Mouse (Mus musculus): ENCODE results near the gene Cth. TPM values are rescaled to one million over a fixed set of nuclear protein-coding genes. Genes with fewer than 3 reads are reported as not detected.

The Cth gene
- total and polyA plus RNA-seq, 2 experiments from 2014 or later = 2.0 to 2.5 TPM

DNA sequence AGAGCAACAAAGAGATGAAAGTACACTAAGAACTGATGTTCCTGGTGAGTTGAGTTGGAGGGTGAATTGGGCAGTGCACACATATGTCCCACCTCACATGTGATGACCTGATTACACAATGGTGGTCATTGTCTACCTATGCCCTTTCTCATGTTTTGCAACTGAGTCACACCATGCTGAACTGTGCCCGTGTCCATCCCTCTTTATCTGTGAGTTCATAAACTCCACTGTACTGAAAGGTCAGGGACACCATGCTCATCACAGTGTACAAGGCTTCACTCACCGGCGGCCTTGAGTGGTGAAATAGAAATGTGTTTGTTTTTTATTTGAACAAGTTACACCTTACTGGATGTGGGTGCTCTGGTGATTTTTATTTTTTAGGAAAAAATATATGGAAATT, 42.9 kb downstream of the Cth start:
- no peak overlapping the region for H3K9ac ChIP-seq (replicated peaks; ENCODE audit: low read length, poor library complexity, severe bottlenecking)
- H3K4me1 ChIP-seq (ENCODE audit: insufficient read depth, low read length) = no peaks in the 10 kb centered on the region
- WGBS = 97% methylated on average over 3 of the region's 3 CpGs
- H3K27me3 ChIP-seq (ENCODE audit: insufficient read depth, low read length) = no peaks in the 10 kb centered on the region
- ATAC-seq (ENCODE audit: low FRiP score) (no peak), DNase-seq (ENCODE audit: low spot score) (no peak)
- H3K9me3 ChIP-seq (ENCODE audit: low read length) = no peaks in the 10 kb centered on the region
- no peak for TF ChIP-seq CTCF (IDR thresholded peaks at IDR 0.05)
- H3K4me3 ChIP-seq (ENCODE audit: low read depth, low read length) = no peak overlapping the region
- no peaks in the 10 kb centered on the region for H3K36me3 ChIP-seq (ENCODE audit: insufficient read depth, low read length)
- no peak overlapping the region for H3K27ac ChIP-seq (ENCODE audit: low read depth, low read length)
- H3K4me2 ChIP-seq (ENCODE audit: low read depth, low read length, poor library complexity, severe bottlenecking) = no peak overlapping the region

DNA sequence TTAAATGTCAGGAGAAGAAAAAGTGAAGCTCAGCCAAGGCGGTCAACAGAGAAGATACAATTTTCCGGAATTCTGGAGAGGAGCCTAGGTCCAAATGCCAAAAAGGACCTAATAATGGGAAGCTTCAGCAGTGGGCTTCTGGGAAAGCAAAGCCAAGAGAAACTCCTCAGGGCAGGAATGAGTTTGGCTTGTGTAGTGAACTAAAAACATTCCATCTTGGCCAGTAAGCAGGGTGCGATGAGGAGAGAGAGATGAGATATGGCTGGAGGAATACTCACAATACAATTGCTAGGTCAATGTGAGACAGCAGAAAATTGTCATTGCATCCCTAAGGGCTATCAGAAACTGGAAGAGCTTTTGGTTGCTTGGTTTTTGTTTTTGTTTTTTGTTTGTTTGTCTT, 43.9 kb downstream of the Cth start:
- Histone ChIP-seq H3K36me3 (ENCODE audit: insufficient read depth, low read length) (no peaks in the 10 kb centered on the region), H3K4me3 (ENCODE audit: low read depth, low read length) (no peak overlapping the region), H3K9me3 (ENCODE audit: low read length) (no peaks in the 10 kb centered on the region), H3K27me3 (ENCODE audit: insufficient read depth, low read length) (no peaks in the 10 kb centered on the region), H3K4me1 (ENCODE audit: insufficient read depth, low read length) (no peaks in the 10 kb centered on the region), H3K9ac (replicated peaks; ENCODE audit: low read length, poor library complexity, severe bottlenecking) (no peak overlapping the region), H3K4me2 (ENCODE audit: low read depth, low read length, poor library complexity, severe bottlenecking) (no peak overlapping the region), H3K27ac (ENCODE audit: low read depth, low read length) (no peak overlapping the region)
- no peak for DNase-seq (ENCODE audit: low spot score)
- no peak for TF ChIP-seq CTCF (IDR thresholded peaks at IDR 0.05)
- no peak for ATAC-seq (ENCODE audit: low FRiP score)
- WGBS = 93% methylated on average over 3 of the region's 3 CpGs

DNA sequence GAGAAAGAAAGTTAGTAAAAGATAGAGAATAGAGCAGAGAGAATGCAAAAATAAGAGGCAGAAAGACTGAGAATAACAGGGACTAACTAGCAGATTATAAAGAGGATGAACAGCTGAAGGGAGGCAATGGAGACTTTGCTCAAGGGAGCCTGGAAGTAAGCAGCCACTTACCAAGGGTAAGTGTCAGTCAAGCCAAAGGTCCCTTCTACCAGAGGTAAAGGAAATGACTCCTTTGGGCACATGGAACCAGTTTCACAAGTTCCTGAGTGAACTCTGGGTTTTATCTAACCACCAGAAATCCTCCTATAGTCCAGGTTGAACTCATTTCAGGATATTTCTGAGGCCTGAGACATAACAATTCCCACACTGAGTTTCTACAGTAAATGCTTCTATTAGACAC, 47.0 kb downstream of the Cth start:
- Histone ChIP-seq H3K4me2 (ENCODE audit: low read depth, low read length, poor library complexity, severe bottlenecking) (no peak overlapping the region), H3K36me3 (ENCODE audit: insufficient read depth, low read length) (no peaks in the 10 kb centered on the region), H3K27ac (ENCODE audit: low read depth, low read length) (no peak overlapping the region), H3K9ac (replicated peaks; ENCODE audit: low read length, poor library complexity, severe bottlenecking) (no peak overlapping the region), H3K4me1 (ENCODE audit: insufficient read depth, low read length) (no peaks in the 10 kb centered on the region), H3K9me3 (ENCODE audit: low read length) (no peaks in the 10 kb centered on the region), H3K27me3 (ENCODE audit: insufficient read depth, low read length) (no peaks in the 10 kb centered on the region), H3K4me3 (ENCODE audit: low read depth, low read length) (no peak overlapping the region)
- ATAC-seq (ENCODE audit: low FRiP score) = no peak
- DNase-seq (ENCODE audit: low spot score) = no peak
- TF ChIP-seq CTCF (IDR thresholded peaks at IDR 0.05) = no peak

DNA sequence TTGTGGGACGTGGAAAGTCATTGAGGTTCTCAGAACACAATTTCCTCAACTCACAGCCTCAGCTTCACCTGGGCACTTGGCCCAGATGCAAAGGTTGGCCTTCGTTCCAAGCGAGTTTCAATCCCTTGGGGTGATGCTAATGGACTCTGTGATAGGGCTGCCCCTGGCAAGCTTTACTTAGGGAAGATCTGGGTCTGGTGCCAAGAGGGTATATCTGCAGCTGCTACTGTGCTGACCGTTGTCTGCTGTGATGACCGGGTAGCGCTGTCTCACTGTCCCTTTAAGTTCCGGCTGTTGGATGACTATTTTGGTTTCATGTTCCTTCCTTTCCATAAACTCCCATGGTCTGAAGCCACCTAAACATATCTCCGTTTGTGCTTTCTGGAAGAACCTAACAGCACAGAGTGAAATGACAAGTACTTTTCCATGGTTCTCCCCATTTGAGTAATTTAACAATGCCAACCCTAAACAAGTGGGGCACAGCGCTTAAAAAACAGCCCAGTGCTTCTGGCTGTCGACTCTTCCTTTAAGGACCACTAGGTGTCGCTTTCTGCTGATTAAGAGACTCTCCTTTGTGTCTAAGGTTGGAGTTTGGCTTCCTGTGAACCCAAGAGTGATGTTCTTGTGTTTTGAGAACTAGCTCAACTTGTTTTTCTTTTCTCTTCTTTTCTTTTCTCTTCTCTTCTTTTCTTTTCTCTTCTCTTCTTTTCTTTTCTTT, 48.3 kb downstream of the Cth start:
- WGBS = 45% methylated on average over 11 of the region's 11 CpGs
- H3K4me2 ChIP-seq (ENCODE audit: low read depth, low read length, poor library complexity, severe bottlenecking) = no peak overlapping the region
- ATAC-seq (ENCODE audit: low FRiP score) = 0 out of 2 replicates have a peak, but pooled peaks have one; percentile 31
- H3K9ac ChIP-seq (replicated peaks; ENCODE audit: low read length, poor library complexity, severe bottlenecking) = no peak overlapping the region
- H3K4me3 ChIP-seq (ENCODE audit: low read depth, low read length) = no peak overlapping the region
- TF ChIP-seq CTCF (IDR thresholded peaks at IDR 0.05) = peak; percentile 83
- H3K27ac ChIP-seq (ENCODE audit: low read depth, low read length) = no peak overlapping the region
- no peaks in the 10 kb centered on the region for H3K9me3 ChIP-seq (ENCODE audit: low read length)
- no peaks in the 10 kb centered on the region for H3K27me3 ChIP-seq (ENCODE audit: insufficient read depth, low read length)
- H3K36me3 ChIP-seq (ENCODE audit: insufficient read depth, low read length) = no peaks in the 10 kb centered on the region
- no peaks in the 10 kb centered on the region for H3K4me1 ChIP-seq (ENCODE audit: insufficient read depth, low read length)
- peak; percentile 80 for DNase-seq (ENCODE audit: low spot score)

DNA sequence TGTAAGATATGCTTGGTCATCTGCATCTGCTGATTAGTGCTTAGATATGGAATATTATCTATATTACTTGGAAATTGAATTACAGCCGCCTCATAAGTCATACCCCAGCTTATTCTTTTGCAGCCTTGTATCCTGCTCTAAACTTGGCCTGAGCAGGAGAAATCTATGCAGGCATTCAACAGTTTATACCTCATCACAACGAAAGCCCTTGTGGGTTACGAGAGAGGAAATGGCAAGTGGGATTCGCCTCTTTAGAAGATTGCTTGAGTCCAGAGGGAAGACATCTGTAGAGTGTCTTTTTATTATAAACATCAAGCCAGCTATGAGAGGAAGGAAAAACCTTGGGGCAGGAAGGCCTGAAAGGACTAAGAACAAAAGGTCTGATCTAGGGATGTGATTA, 52.0 kb downstream of the Cth start:
- H3K27me3 ChIP-seq (ENCODE audit: insufficient read depth, low read length) = no peaks in the 10 kb centered on the region
- H3K9me3 ChIP-seq (ENCODE audit: low read length) = no peaks in the 10 kb centered on the region
- H3K4me2 ChIP-seq (ENCODE audit: low read depth, low read length, poor library complexity, severe bottlenecking) = no peak overlapping the region
- DNase-seq (ENCODE audit: low spot score) = no peak
- WGBS = 81% methylated on average over 4 of the region's 4 CpGs
- no peak for ATAC-seq (ENCODE audit: low FRiP score)
- no peak for TF ChIP-seq CTCF (IDR thresholded peaks at IDR 0.05)
- no peak overlapping the region for H3K4me3 ChIP-seq (ENCODE audit: low read depth, low read length)
- H3K36me3 ChIP-seq (ENCODE audit: insufficient read depth, low read length) = no peaks in the 10 kb centered on the region
- no peak overlapping the region for H3K9ac ChIP-seq (replicated peaks; ENCODE audit: low read length, poor library complexity, severe bottlenecking)
- H3K4me1 ChIP-seq (ENCODE audit: insufficient read depth, low read length) = no peaks in the 10 kb centered on the region
- no peak overlapping the region for H3K27ac ChIP-seq (ENCODE audit: low read depth, low read length)

DNA sequence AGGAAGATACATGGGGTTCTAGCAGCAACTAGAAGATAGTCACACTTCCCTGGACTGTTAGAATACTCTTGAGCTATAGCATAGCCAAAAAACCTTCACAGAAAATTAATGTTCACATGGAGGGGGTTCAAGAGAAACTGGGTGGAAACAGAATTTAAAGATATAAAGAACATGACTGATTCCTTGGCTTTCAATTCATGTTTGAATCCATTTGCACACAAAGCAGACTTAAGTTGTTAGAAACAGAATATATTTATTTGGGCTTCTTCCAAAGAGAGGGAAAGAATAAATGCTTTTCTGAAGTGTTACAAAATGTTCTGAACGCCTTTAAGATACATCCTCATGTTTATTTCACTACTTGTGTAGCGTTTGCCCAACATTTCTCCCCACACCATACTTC, 57.0 kb downstream of the Cth start:
- DNase-seq (ENCODE audit: low spot score) (no peak), ATAC-seq (ENCODE audit: low FRiP score) (no peak)
- Histone ChIP-seq H3K27me3 (ENCODE audit: insufficient read depth, low read length) (no peaks in the 10 kb centered on the region), H3K36me3 (ENCODE audit: insufficient read depth, low read length) (no peaks in the 10 kb centered on the region), H3K9me3 (ENCODE audit: low read length) (no peaks in the 10 kb centered on the region), H3K4me3 (ENCODE audit: low read depth, low read length) (no peak overlapping the region), H3K9ac (replicated peaks; ENCODE audit: low read length, poor library complexity, severe bottlenecking) (no peak overlapping the region), H3K4me1 (ENCODE audit: insufficient read depth, low read length) (no peaks in the 10 kb centered on the region), H3K27ac (ENCODE audit: low read depth, low read length) (no peak overlapping the region), H3K4me2 (ENCODE audit: low read depth, low read length, poor library complexity, severe bottlenecking) (no peak overlapping the region)
- WGBS = 78% methylated on average over 2 of the region's 2 CpGs
- no peak for TF ChIP-seq CTCF (IDR thresholded peaks at IDR 0.05)

Data from midbrain, postnatal 0 days (tissue).